Mouse (Mus musculus): ENCODE data around the gene Kcnk10. TPM values are rescaled to one million over a fixed set of nuclear protein-coding genes. Genes with fewer than 3 reads are reported as not detected.

Kcnk10 gene
- polyA plus RNA-seq, 1 experiment from 2014 or later, result 0.13 TPM

GRCm38 (mm10) chr12:98501528-98502280 lies 76.4 kb downstream of the Kcnk10 start:
- no peak for DNase-seq
- ATAC-seq, result peak; percentile 90
- H3K4me2 ChIP-seq (ENCODE audit: low read depth, low read length), result no peak overlapping the region
- peaks cover 8% of the 10 kb centered on the region; the same call in 1 of the 2 replicates for H3K4me1 ChIP-seq (ENCODE audit: insufficient read depth)
- H3K4me3 ChIP-seq (ENCODE audit: low read depth, low read length), result no peak overlapping the region
- no peak for TF ChIP-seq EP300 (IDR thresholded peaks at IDR 0.05; ENCODE audit: low read depth)
- TF ChIP-seq CTCF (IDR thresholded peaks at IDR 0.05; ENCODE audit: low read depth), result no peak
- no peaks in the 10 kb centered on the region for H3K9me3 ChIP-seq (ENCODE audit: low read length)
- H3K36me3 ChIP-seq (replicated peaks; ENCODE audit: insufficient read depth, low read length), result no peaks in the 10 kb centered on the region
- no peak overlapping the region for H3K27ac ChIP-seq (ENCODE audit: low read depth)
- no peaks in the 10 kb centered on the region for H3K27me3 ChIP-seq (ENCODE audit: insufficient read depth, low read length)
- WGBS (ENCODE audit: insufficient replicate concordance), result 67% methylated on average over 11 of the region's 11 CpGs
- H3K9ac ChIP-seq (replicated peaks), result no peak overlapping the region

- H3K4me3 ChIP-seq (ENCODE audit: low read depth, low read length), result no peak overlapping the region
- TF ChIP-seq CTCF (IDR thresholded peaks at IDR 0.05; ENCODE audit: low read depth) (no peak), EP300 (IDR thresholded peaks at IDR 0.05; ENCODE audit: low read depth) (no peak)
- no peak overlapping the region for H3K27ac ChIP-seq (ENCODE audit: low read depth)
- ATAC-seq, result no peak
- H3K9ac ChIP-seq (replicated peaks), result no peak overlapping the region
- no peaks in the 10 kb centered on the region for H3K27me3 ChIP-seq (ENCODE audit: insufficient read depth, low read length)
- no peak for DNase-seq
- no peak overlapping the region for H3K4me2 ChIP-seq (ENCODE audit: low read depth, low read length)
- no peaks in the 10 kb centered on the region for H3K36me3 ChIP-seq (replicated peaks; ENCODE audit: insufficient read depth, low read length)
- WGBS (ENCODE audit: insufficient replicate concordance), result 90% methylated on average over 4 of the region's 4 CpGs
- peaks cover 8% of the 10 kb centered on the region; the same call in 1 of the 2 replicates for H3K4me1 ChIP-seq (ENCODE audit: insufficient read depth)
- no peaks in the 10 kb centered on the region for H3K9me3 ChIP-seq (ENCODE audit: low read length)
Observed at GRCm38 (mm10) chr12:98501045-98501444, 77.1 kb downstream of the Kcnk10 start.

GRCm38 (mm10) chr12:98481460-98481859 lies 96.7 kb downstream of the Kcnk10 start:
- TF ChIP-seq EP300 (IDR thresholded peaks at IDR 0.05; ENCODE audit: low read depth), result no peak
- TF ChIP-seq CTCF (IDR thresholded peaks at IDR 0.05; ENCODE audit: low read depth), result no peak
- Histone ChIP-seq H3K9me3 (ENCODE audit: low read length) (no peaks in the 10 kb centered on the region), H3K4me3 (ENCODE audit: low read depth, low read length) (no peak overlapping the region), H3K27ac (ENCODE audit: low read depth) (no peak overlapping the region), H3K36me3 (replicated peaks; ENCODE audit: insufficient read depth, low read length) (no peaks in the 10 kb centered on the region), H3K4me2 (ENCODE audit: low read depth, low read length) (no peak overlapping the region), H3K27me3 (ENCODE audit: insufficient read depth, low read length) (no peaks in the 10 kb centered on the region), H3K4me1 (ENCODE audit: insufficient read depth) (no peaks in the 10 kb centered on the region), H3K9ac (replicated peaks) (no peak overlapping the region)
- no peak for ATAC-seq
- WGBS (ENCODE audit: insufficient replicate concordance), result 72% methylated on average over 2 of the region's 2 CpGs
- no peak for DNase-seq

- no peaks in the 10 kb centered on the region for H3K27me3 ChIP-seq (ENCODE audit: insufficient read depth, low read length)
- 79% methylated on average over 5 of the region's 5 CpGs for WGBS (ENCODE audit: insufficient replicate concordance)
Observed at GRCm38 (mm10) chr12:98481048-98481447, 97.1 kb downstream of the Kcnk10 start.

GRCm38 (mm10) chr12:98477673-98478461 lies 100.2 kb downstream of the Kcnk10 start:
- no peaks in the 10 kb centered on the region for H3K9me3 ChIP-seq (ENCODE audit: low read length)
- DNase-seq (no peak), ATAC-seq (no peak)
- no peak overlapping the region for H3K4me2 ChIP-seq (ENCODE audit: low read depth, low read length)
- H3K36me3 ChIP-seq (replicated peaks; ENCODE audit: insufficient read depth, low read length), result no peaks in the 10 kb centered on the region
- H3K4me3 ChIP-seq (ENCODE audit: low read depth, low read length), result no peak overlapping the region
- no peak overlapping the region for H3K27ac ChIP-seq (ENCODE audit: low read depth)
- no peaks in the 10 kb centered on the region for H3K4me1 ChIP-seq (ENCODE audit: insufficient read depth)
- TF ChIP-seq CTCF (IDR thresholded peaks at IDR 0.05; ENCODE audit: low read depth), result no peak
- TF ChIP-seq EP300 (IDR thresholded peaks at IDR 0.05; ENCODE audit: low read depth), result no peak
- 75% methylated on average over 8 of the region's 8 CpGs for whole genome bisulfite sequencing (ENCODE audit: insufficient replicate concordance)
- no peak overlapping the region for H3K9ac ChIP-seq (replicated peaks)
- H3K27me3 ChIP-seq (ENCODE audit: insufficient read depth, low read length), result no peaks in the 10 kb centered on the region

More at GRCm38 (mm10) chr12:98481048-98481447, 97.1 kb downstream of the Kcnk10 start:
- no peak for TF ChIP-seq EP300 (IDR thresholded peaks at IDR 0.05; ENCODE audit: low read depth)
- no peak for TF ChIP-seq CTCF (IDR thresholded peaks at IDR 0.05; ENCODE audit: low read depth)
- no peak overlapping the region for H3K4me2 ChIP-seq (ENCODE audit: low read depth, low read length)
- no peak overlapping the region for H3K4me3 ChIP-seq (ENCODE audit: low read depth, low read length)
- DNase-seq (no peak), ATAC-seq (no peak)
- H3K4me1 ChIP-seq (ENCODE audit: insufficient read depth), result no peaks in the 10 kb centered on the region
- no peak overlapping the region for H3K27ac ChIP-seq (ENCODE audit: low read depth)
- H3K9ac ChIP-seq (replicated peaks), result no peak overlapping the region
- H3K36me3 ChIP-seq (replicated peaks; ENCODE audit: insufficient read depth, low read length), result no peaks in the 10 kb centered on the region
- no peaks in the 10 kb centered on the region for H3K9me3 ChIP-seq (ENCODE audit: low read length)

- H3K27ac ChIP-seq (ENCODE audit: low read depth), result no peak overlapping the region
- no peak overlapping the region for H3K4me2 ChIP-seq (ENCODE audit: low read depth, low read length)
- no peaks in the 10 kb centered on the region for H3K36me3 ChIP-seq (replicated peaks; ENCODE audit: insufficient read depth, low read length)
- TF ChIP-seq CTCF (IDR thresholded peaks at IDR 0.05; ENCODE audit: low read depth) (no peak), EP300 (IDR thresholded peaks at IDR 0.05; ENCODE audit: low read depth) (no peak)
- DNase-seq, result no peak
- H3K4me3 ChIP-seq (ENCODE audit: low read depth, low read length), result no peak overlapping the region
- no peaks in the 10 kb centered on the region for H3K27me3 ChIP-seq (ENCODE audit: insufficient read depth, low read length)
- ATAC-seq, result no peak
- no peaks in the 10 kb centered on the region for H3K4me1 ChIP-seq (ENCODE audit: insufficient read depth)
- H3K9ac ChIP-seq (replicated peaks), result no peak overlapping the region
- H3K9me3 ChIP-seq (ENCODE audit: low read length), result no peaks in the 10 kb centered on the region
- 70% methylated on average over 5 of the region's 5 CpGs for WGBS (ENCODE audit: insufficient replicate concordance)
Observed at GRCm38 (mm10) chr12:98471232-98471631, 106.9 kb downstream of the Kcnk10 start.

Data from liver, postnatal 0 days (tissue).